Mouse (Mus musculus): Measurements from ENCODE around the gene Itpr1.

DNA sequence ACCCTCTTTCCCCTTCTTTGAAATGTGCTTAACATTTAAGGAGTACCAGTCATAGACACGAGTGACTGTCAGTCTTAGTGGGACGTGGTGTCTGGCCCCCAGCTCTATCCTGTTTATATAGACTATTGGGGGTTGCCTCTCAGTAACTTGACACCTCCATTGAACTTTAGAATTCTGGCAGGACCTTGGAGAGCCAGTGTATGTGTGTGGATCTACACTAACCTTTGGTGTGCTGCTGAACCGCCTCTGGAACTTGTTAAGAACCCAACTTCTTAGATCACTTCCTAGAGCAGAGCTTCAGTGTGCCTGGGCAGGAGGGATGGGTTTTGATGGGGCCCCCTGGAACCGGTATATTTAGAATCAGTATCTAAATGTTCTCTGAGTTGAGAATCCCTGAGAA lies 26.2 kb downstream of the Itpr1 start:
- TF ChIP-seq CTCF (IDR thresholded peaks at IDR 0.05; ENCODE audit: low read depth, low read length) (no peak), POLR2A (IDR thresholded peaks at IDR 0.05; ENCODE audit: insufficient read depth, low read length) (no peak)

Data from ES-Bruce4 (cell line).